In genomic region chr5:68318979-68319378, GRCm38 (mm10) we compare ENCODE assay signal across 16 mouse cellular contexts.
"Had no signal": no experiment of that assay in that cellular context is flagged by ENCODE, and none has a peak within 500 bp of the region (broad histone marks: within the 10 kb centered on the region; RNA-seq: fewer than 3 reads in every experiment).

No protein-coding gene starts in this region.

- H3K27ac ChIP-seq: neural tube, embryonic 13.5 days; neural tube, embryonic 15.5 days; stomach, embryonic 15.5 days; stomach, postnatal 0 days had no signal

- H3K4me3 ChIP-seq: neural tube, embryonic 13.5 days; neural tube, embryonic 15.5 days; stomach, embryonic 15.5 days had no signal

- DNase-seq: retina, postnatal 1 day; right cerebral cortex, adult 18-20 months; right cerebral cortex, postnatal 14 days; right cerebral cortex, postnatal 25 days; right cerebral cortex, postnatal 4 days; spleen, adult 18-20 months; thymus, adult 18-20 months; thymus, adult 2 months; thymus, postnatal 14 days; thymus, postnatal 25 days; thymus, postnatal 36 days; thymus, postnatal 4 days had no signal

- H3K27me3 ChIP-seq: neural tube, embryonic 13.5 days; neural tube, embryonic 15.5 days; stomach, embryonic 15.5 days had no signal

- H3K4me2 ChIP-seq: neural tube, embryonic 13.5 days; neural tube, embryonic 15.5 days; stomach, embryonic 15.5 days had no signal

- H3K4me1 ChIP-seq: neural tube, embryonic 13.5 days; neural tube, embryonic 15.5 days; stomach, embryonic 15.5 days had no signal

- H3K36me3 ChIP-seq: neural tube, embryonic 13.5 days; neural tube, embryonic 15.5 days; stomach, embryonic 15.5 days had no signal

- H3K9me3 ChIP-seq: neural tube, embryonic 13.5 days; neural tube, embryonic 15.5 days; stomach, embryonic 15.5 days had no signal

- H3K9ac ChIP-seq: neural tube, embryonic 13.5 days; neural tube, embryonic 15.5 days; stomach, embryonic 15.5 days had no signal
